Mouse (Mus musculus) forebrain, embryonic 16.5 days (tissue): ENCODE measurements around the gene Pappa. TPM values are rescaled to one million over a fixed set of nuclear protein-coding genes. Genes with fewer than 3 reads are reported as not detected.

Experiments used
- ATAC-seq: fragments of 200-750 bp; cut with Nextera tagmentation; 2 replicates; pipeline ENCODE4 v1.8.0; 2017; ENCODE audit warnings: mild to moderate bottlenecking, moderate library complexity
- H3K27ac ChIP-seq: fragments of 300-500 bp; sonication (generic); 2 replicates; pipeline ENCODE4 v1.5.1; 2014; ENCODE audit warnings: low read length, control low read depth
- H3K27me3 ChIP-seq: fragments of 300-500 bp; sonication (generic); replicated peaks from 2 replicates; pipeline ENCODE4 v1.6.1; 2014; ENCODE audit warnings: low read length; ENCODE audit not compliant: control insufficient read depth, insufficient read depth
- H3K36me3 ChIP-seq: fragments of 300-500 bp; sonication (generic); 2 replicates; pipeline ENCODE4 v1.6.1; 2014; ENCODE audit not compliant: control insufficient read depth, insufficient read depth
- H3K4me1 ChIP-seq: fragments of 300-500 bp; sonication (generic); replicated peaks from 2 replicates; pipeline ENCODE4 v1.6.1; 2014; ENCODE audit warnings: low read length; ENCODE audit not compliant: control insufficient read depth, insufficient read depth
- H3K4me2 ChIP-seq: fragments of 300-500 bp; sonication (generic); 2 replicates; pipeline ENCODE4 v1.6.1; 2014; ENCODE audit warnings: mild to moderate bottlenecking, low read length, control low read depth
- H3K4me3 ChIP-seq: fragments of 300-500 bp; sonication (generic); replicated peaks from 2 replicates; pipeline ENCODE4 v1.5.1; 2014; ENCODE audit warnings: mild to moderate bottlenecking, low read length, control low read depth
- H3K9ac ChIP-seq: fragments of 300-500 bp; sonication (generic); replicated peaks from 2 replicates; pipeline ENCODE4 v1.6.1; 2014; ENCODE audit warnings: low read depth, low read length, control low read depth
- H3K9me3 ChIP-seq: fragments of 300-500 bp; sonication (generic); 2 replicates; pipeline ENCODE4 v1.6.1; 2016; ENCODE audit warnings: low read length; ENCODE audit not compliant: control insufficient read depth
- WGBS: fragments of 180-500 bp; shearing (Covaris S2); extraction: QIAGEN DNeasy Blood & Tissue Kit; methylation state at CpG from one replicate; pipeline ENCODE4 v1.1.7; 2014; 5-methylcytosine and 5-hydroxymethylcytosine counted together
- polyA plus RNA-seq: library from polyadenylated mRNA; unstranded; fragments of >200 nt; fragmentation: Nextera tagmentation; extraction: Ambion mirVana; gene quantifications from 2 replicates; pipeline ENCODE4 v1.2.1, GENCODE M21; 2015

The Pappa gene
- polyA plus RNA-seq, 1 experiment from 2014 or later, result 0.39 TPM

DNA sequence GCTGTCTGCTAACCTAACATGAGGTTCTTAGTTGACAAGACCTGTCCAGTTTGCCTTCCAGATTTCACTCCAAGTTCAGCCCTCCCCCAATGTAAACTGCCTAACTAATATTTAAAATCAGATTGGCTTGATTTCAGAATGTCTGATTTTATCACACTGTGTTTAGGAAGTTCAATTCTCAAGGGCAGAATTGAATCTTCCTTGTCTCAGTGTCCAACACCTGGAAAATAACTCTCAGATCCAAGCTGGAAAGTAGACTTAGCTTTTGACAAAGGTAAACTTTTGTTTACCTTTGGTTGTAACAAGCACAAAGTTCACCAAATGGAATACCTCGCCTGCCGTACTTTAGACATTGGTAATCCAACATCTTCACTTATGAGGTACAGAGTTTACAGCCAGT lies 252.6 kb downstream of the Pappa start:
- no peaks in the 10 kb centered on the region for H3K9me3 ChIP-seq
- 92% methylated on average over 2 of the region's 2 CpGs for WGBS

DNA sequence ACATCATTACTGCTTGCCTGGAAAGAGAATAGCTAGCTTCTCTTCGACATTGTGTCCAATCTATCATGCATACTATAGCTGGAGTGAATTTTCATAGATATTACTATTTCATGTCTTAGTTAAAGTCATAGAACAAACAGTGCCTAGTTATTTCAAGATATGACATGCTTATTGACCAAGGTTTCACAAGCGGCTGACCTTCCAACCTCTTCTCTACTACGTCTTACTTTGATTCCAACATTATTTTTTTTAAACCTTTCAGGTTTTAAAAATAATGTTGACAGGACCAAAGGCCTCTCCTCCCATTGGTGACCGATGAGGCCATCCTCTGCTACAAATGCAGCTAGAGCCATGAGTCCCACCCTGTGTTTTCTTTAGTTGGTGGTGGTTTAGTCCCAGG lies 255.5 kb downstream of the Pappa start:
- no peak for ATAC-seq
- WGBS, result 97% methylated on average over 4 of the region's 4 CpGs

More for the DNA sequence above, 252.6 kb downstream of the Pappa start:
- H3K9ac ChIP-seq, result no peak overlapping the region
- H3K4me1 ChIP-seq, result no peaks in the 10 kb centered on the region
- no peak overlapping the region for H3K4me3 ChIP-seq
- no peak for ATAC-seq
- H3K27me3 ChIP-seq, result no peaks in the 10 kb centered on the region
- H3K36me3 ChIP-seq, result no peaks in the 10 kb centered on the region
- no peak overlapping the region for H3K27ac ChIP-seq
- H3K4me2 ChIP-seq, result no peak overlapping the region

DNA sequence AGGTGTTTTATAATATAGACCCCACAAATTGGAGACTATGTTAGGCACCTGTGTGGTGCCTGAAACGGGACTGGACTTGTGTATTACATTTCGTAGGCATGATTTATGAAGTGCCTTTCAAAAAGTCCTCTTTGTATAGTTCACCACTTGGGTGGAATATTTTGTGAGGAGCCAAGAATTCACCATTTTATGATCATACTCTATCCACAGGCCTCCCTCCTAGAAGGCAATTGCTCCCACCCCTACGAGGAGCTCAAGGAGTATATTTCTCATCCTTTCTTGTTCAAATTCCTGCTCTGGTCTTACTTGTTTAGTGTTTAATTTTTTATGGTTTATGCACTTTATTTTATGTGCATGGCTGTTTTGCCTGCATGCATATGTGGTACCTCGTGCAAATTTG lies 259.1 kb downstream of the Pappa start:
- 92% methylated on average over 4 of the region's 4 CpGs for WGBS
- no peaks in the 10 kb centered on the region for H3K4me1 ChIP-seq
- no peak for ATAC-seq

More for the DNA sequence above, 255.5 kb downstream of the Pappa start:
- Histone ChIP-seq H3K4me3 (no peak overlapping the region), H3K27ac (no peak overlapping the region), H3K36me3 (no peaks in the 10 kb centered on the region), H3K9me3 (no peaks in the 10 kb centered on the region), H3K9ac (no peak overlapping the region), H3K4me2 (no peak overlapping the region), H3K4me1 (no peaks in the 10 kb centered on the region), H3K27me3 (no peaks in the 10 kb centered on the region)

DNA sequence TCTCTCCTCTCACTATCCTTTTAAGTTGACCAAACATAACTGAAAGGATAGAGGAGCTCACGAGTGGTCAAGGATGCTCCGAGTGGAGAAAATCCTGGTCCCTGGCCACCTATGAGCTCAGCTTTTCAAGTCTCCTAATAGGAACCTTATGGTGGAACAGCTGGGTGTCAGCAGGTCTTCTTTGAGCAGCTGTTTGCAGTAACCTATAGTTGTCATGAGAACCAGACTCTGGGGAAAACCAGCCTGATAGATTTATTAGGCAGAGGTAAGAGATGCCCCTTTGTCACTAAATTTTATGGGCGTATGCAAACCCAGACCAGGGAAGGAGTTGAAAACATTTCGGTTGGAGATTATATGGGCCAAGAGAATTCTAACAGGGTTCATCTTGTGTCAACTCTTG lies 267.0 kb downstream of the Pappa start:
- no peak overlapping the region for H3K27ac ChIP-seq
- H3K36me3 ChIP-seq, result no peaks in the 10 kb centered on the region
- WGBS, result 83% methylated on average over 4 of the region's 4 CpGs
- no peak overlapping the region for H3K4me3 ChIP-seq
- no peaks in the 10 kb centered on the region for H3K27me3 ChIP-seq
- H3K4me1 ChIP-seq, result no peaks in the 10 kb centered on the region
- no peak overlapping the region for H3K4me2 ChIP-seq
- ATAC-seq, result no peak
- no peak overlapping the region for H3K9ac ChIP-seq
- no peaks in the 10 kb centered on the region for H3K9me3 ChIP-seq

More for the DNA sequence above, 259.1 kb downstream of the Pappa start:
- Histone ChIP-seq H3K9ac (no peak overlapping the region), H3K36me3 (no peaks in the 10 kb centered on the region), H3K27ac (no peak overlapping the region), H3K4me3 (no peak overlapping the region), H3K9me3 (no peaks in the 10 kb centered on the region), H3K4me2 (no peak overlapping the region), H3K27me3 (no peaks in the 10 kb centered on the region)

DNA sequence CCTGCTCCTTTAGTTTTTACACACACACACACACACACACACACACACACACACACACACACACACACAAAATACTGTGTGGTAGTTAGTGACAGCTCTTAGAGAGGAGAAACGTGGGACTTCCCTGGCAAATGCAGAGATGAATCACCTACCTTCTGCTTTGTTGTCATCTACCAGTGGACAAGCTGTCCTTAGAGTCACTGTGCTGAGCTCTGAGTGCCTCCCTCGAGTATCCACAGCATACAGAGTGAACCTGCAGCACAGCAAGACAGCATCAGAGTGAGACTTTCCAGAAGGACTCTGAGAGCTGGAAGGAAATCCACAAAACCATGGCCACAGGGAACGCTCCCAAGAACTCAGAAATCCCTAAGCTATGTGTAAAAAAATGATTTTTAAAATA lies 272.8 kb downstream of the Pappa start:
- Histone ChIP-seq H3K27me3 (no peaks in the 10 kb centered on the region), H3K27ac (no peak overlapping the region), H3K4me2 (no peak overlapping the region), H3K9ac (no peak overlapping the region), H3K4me1 (no peaks in the 10 kb centered on the region), H3K4me3 (no peak overlapping the region), H3K36me3 (no peaks in the 10 kb centered on the region), H3K9me3 (no peaks in the 10 kb centered on the region)
- ATAC-seq, result no peak
- 68% methylated on average over 3 of the region's 3 CpGs for WGBS

DNA sequence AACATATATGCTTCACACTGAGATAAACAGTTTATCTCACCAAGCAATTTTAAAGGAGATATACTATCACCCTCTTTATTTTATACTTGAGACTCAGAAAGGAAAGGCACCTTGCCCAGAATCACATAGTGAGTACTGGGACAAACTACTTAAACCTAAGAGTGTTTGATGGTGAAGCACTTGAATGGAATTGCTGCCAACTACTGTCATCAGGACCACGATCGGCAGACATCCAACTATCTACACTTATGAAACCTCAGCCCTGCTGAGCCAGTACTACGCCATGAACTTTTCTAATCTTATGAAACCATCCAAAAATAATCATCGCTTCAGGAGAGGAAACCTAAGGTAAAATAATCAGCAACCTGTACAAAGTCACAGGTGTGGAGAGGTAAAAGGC lies 275.5 kb downstream of the Pappa start:
- Histone ChIP-seq H3K36me3 (no peaks in the 10 kb centered on the region), H3K27ac (no peak overlapping the region), H3K9me3 (no peaks in the 10 kb centered on the region), H3K9ac (no peak overlapping the region), H3K4me2 (no peak overlapping the region), H3K4me3 (no peak overlapping the region), H3K4me1 (no peaks in the 10 kb centered on the region), H3K27me3 (no peaks in the 10 kb centered on the region)
- no peak for ATAC-seq
- WGBS, result 96% methylated on average over 4 of the region's 4 CpGs

DNA sequence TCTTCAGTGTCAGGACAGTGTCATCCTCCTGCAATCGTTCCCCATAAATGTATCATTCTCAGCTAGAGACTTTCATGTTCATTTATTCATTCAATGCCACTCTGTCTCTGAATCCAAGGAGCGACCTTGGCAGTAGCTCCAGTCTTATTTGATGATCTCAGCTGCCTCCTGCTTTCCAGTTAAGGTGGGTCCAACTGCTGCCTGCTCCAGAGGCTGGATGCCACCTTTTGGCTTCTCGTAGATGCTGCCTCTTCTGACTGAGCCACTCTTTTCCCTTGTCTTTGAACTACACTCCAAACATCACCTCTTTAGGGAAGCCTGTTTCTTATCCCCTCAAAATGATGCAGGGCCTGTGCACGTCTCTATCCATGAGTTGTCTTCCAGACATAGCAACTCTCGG lies 278.3 kb downstream of the Pappa start:
- Histone ChIP-seq H3K9ac (no peak overlapping the region), H3K27me3 (no peaks in the 10 kb centered on the region), H3K4me3 (no peak overlapping the region), H3K36me3 (no peaks in the 10 kb centered on the region), H3K4me2 (no peak overlapping the region), H3K4me1 (no peaks in the 10 kb centered on the region), H3K9me3 (no peaks in the 10 kb centered on the region), H3K27ac (no peak overlapping the region)
- 89% methylated on average over 5 of the region's 5 CpGs for WGBS
- no peak for ATAC-seq

DNA sequence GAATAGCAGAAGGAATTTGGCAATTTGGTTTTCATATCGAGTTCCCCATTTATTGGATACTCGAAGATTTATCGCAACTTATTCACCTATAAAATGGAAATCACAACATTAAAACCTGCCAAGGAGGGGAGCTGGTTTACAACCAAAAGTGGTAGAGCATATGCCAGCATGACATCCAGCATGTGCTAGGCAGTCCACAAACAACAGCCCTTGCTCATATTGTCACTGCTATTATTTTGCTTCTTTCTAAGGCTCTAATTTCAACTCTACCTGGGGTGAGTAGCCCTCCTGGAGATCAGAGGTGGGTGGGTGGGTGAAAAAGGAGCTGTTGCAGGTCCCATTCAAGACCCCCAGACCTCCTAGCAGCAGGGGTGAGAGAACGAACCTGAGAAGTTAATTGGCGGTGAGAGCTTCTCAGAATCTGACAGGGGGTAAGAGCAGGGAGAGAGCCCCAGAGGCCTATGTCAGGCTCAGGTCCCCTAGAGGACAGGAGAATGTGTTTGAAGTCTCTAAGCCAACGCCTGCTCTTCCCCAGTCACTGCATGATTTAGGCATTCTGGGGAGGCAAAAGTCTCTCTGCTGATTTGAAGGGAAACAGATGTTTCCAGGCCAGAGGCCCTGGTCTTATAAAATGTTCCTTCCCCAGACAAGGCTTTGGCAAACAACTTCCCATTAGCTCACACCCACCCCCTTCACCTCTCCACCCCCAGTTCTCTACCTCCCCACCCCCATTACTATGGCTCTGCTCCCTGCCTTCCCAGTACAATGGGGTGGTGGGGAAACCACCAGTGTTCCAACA lies 279.1 kb downstream of the Pappa start:
- Histone ChIP-seq H3K9me3 (no peaks in the 10 kb centered on the region), H3K27me3 (no peaks in the 10 kb centered on the region), H3K27ac (no peak overlapping the region), H3K36me3 (no peaks in the 10 kb centered on the region), H3K4me2 (no peak overlapping the region), H3K4me3 (no peak overlapping the region), H3K4me1 (no peaks in the 10 kb centered on the region), H3K9ac (no peak overlapping the region)
- WGBS, result 59% methylated on average over 6 of the region's 6 CpGs
- ATAC-seq, result no peak
